Mouse (Mus musculus) liver, adult 2 months (tissue): ENCODE data around the gene Gm14409. TPM values are rescaled to one million over a fixed set of nuclear protein-coding genes. Genes with fewer than 3 reads are reported as not detected.
"Not testable (repeated sequence)": the region's sequence is repeated elsewhere in the genome, so short reads cannot be mapped to it uniquely, and the experiment has no call there.

Source experiments
- DNase-seq: peaks from one replicate; pipeline ENCODE4 v3.0.0-alpha.2; 2011; ENCODE audit warnings: low read depth, low spot score; ENCODE audit errors: extremely low read depth
- H3K27ac ChIP-seq: fragments of 200-500 bp; replicated peaks from 2 replicates; pipeline ENCODE4 v1.5.1; 2012; ENCODE audit warnings: low read depth, mild to moderate bottlenecking, control low read depth, inconsistent platforms, low read length; ENCODE audit not compliant: insufficient read depth
- H3K27me3 ChIP-seq: fragments of 200-500 bp; 2 replicates; pipeline ENCODE4 v1.6.1; 2012; ENCODE audit warnings: mild to moderate bottlenecking, moderate library complexity, low read length, inconsistent platforms; ENCODE audit not compliant: control insufficient read depth, insufficient read depth
- H3K36me3 ChIP-seq: fragments of 200-500 bp; 2 replicates; pipeline ENCODE4 v1.6.1; 2012; ENCODE audit warnings: low read length, inconsistent platforms; ENCODE audit not compliant: control insufficient read depth, insufficient read depth
- H3K4me1 ChIP-seq: fragments of 200-500 bp; 2 replicates; pipeline ENCODE4 v1.6.1; 2011; ENCODE audit warnings: low read length; ENCODE audit not compliant: control insufficient read depth, insufficient read depth
- H3K4me3 ChIP-seq: fragments of 200-500 bp; 2 replicates; pipeline ENCODE4 v1.5.1; 2011; ENCODE audit warnings: low read depth, mild to moderate bottlenecking, control low read depth, low read length, moderate library complexity; ENCODE audit not compliant: insufficient read depth
- H3K79me2 ChIP-seq: fragments of 200-500 bp; 2 replicates; pipeline ENCODE4 v1.6.1; 2012; ENCODE audit warnings: inconsistent platforms, mild to moderate bottlenecking, low read length, moderate library complexity; ENCODE audit not compliant: control insufficient read depth, insufficient read depth
- H3K9ac ChIP-seq: fragments of 200-500 bp; 2 replicates; pipeline ENCODE4 v1.6.1; 2012; ENCODE audit warnings: low read depth, mild to moderate bottlenecking, control low read depth, inconsistent platforms, low read length
- WGBS: fragments of 180-500 bp; shearing (Covaris S2); methylation state at CpG from one replicate; pipeline ENCODE4 v1.1.7; 2018; 5-methylcytosine and 5-hydroxymethylcytosine counted together
- polyA plus RNA-seq: library from polyadenylated mRNA; depleted of rRNA; stranded (reverse); fragments of >200 nt; gene quantifications from 2 replicates; pipeline ENCODE4 v1.2.3, GENCODE M21; 2012; rRNA removed
- total RNA-seq: library from RNA; depleted of rRNA; stranded (reverse); fragments of >200 nt; gene quantifications from 2 replicates; pipeline ENCODE4 v1.2.3, GENCODE M21; 2014; rRNA removed

Gene Gm14409
- total RNA-seq (not detected in 2 replicates), polyA plus RNA-seq (not detected in 2 replicates)

GRCm38 (mm10) chr2:177266936-177267335, at the start of gene Gm14409:
Gene Gm14409 (minus strand): TSS chr2:177267036.
- H3K36me3 ChIP-seq, DNase-seq, H3K4me3 ChIP-seq, H3K9ac ChIP-seq, H3K27me3 ChIP-seq, H3K27ac ChIP-seq, H3K79me2 ChIP-seq, H3K4me1 ChIP-seq: not testable (repeated sequence)
- WGBS, result no CpG with 5 or more reads among the region's 2 CpGs

- not testable (repeated sequence) for H3K4me1 ChIP-seq, H3K79me2 ChIP-seq, H3K36me3 ChIP-seq, DNase-seq, H3K27ac ChIP-seq, H3K9ac ChIP-seq, H3K4me3 ChIP-seq, H3K27me3 ChIP-seq
- 79% methylated on average over 4 of the region's 4 CpGs for WGBS
These were observed 42.8 kb upstream of the Gm14409 start for GRCm38 (mm10) chr2:177309627-177310026.

GRCm38 (mm10) chr2:177304980-177305379, 38.1 kb upstream of the Gm14409 start:
- H3K9ac ChIP-seq, DNase-seq, H3K4me1 ChIP-seq, H3K27me3 ChIP-seq, H3K79me2 ChIP-seq, H3K4me3 ChIP-seq, H3K27ac ChIP-seq, H3K36me3 ChIP-seq: not testable (repeated sequence)
- WGBS, result no CpG with 5 or more reads among the region's 2 CpGs

- not testable (repeated sequence) for H3K9ac ChIP-seq, H3K36me3 ChIP-seq, H3K79me2 ChIP-seq, H3K27me3 ChIP-seq, H3K4me1 ChIP-seq, H3K27ac ChIP-seq, DNase-seq, H3K4me3 ChIP-seq
- WGBS, result 16% methylated on average over 3 of the region's 3 CpGs
These were observed 16.9 kb upstream of the Gm14409 start for GRCm38 (mm10) chr2:177283701-177284100.

GRCm38 (mm10) chr2:177277754-177278153, 10.9 kb upstream of the Gm14409 start:
- not testable (repeated sequence) for H3K4me1 ChIP-seq, H3K9ac ChIP-seq, H3K36me3 ChIP-seq, DNase-seq, H3K79me2 ChIP-seq, H3K4me3 ChIP-seq, H3K27ac ChIP-seq, H3K27me3 ChIP-seq
- 81% methylated on average over 2 of the region's 2 CpGs for WGBS

- not testable (repeated sequence) for H3K4me1 ChIP-seq, H3K79me2 ChIP-seq, H3K4me3 ChIP-seq, DNase-seq, H3K36me3 ChIP-seq, H3K27ac ChIP-seq, H3K9ac ChIP-seq, H3K27me3 ChIP-seq
- 77% methylated on average over 2 of the region's 2 CpGs for WGBS
These were observed 5.4 kb upstream of the Gm14409 start for GRCm38 (mm10) chr2:177272237-177272636.

GRCm38 (mm10) chr2:177247449-177247848, 19.4 kb downstream of the Gm14409 start:
- not testable (repeated sequence) for H3K4me3 ChIP-seq, H3K36me3 ChIP-seq, DNase-seq, H3K9ac ChIP-seq, H3K4me1 ChIP-seq, H3K27ac ChIP-seq, H3K27me3 ChIP-seq, H3K79me2 ChIP-seq
- WGBS, result 60% methylated on average over 2 of the region's 2 CpGs

GRCm38 (mm10) chr2:177230461-177230860, 36.4 kb downstream of the Gm14409 start:
- not testable (repeated sequence) for DNase-seq, H3K27ac ChIP-seq, H3K36me3 ChIP-seq, H3K9ac ChIP-seq, H3K27me3 ChIP-seq, H3K79me2 ChIP-seq, H3K4me1 ChIP-seq, H3K4me3 ChIP-seq
- 57% methylated on average over 2 of the region's 2 CpGs for WGBS
